Mouse (Mus musculus) liver, embryonic 14.5 days (tissue): ENCODE data around the gene Wbp2.

Experiments
- CTCF ChIP-seq: IDR thresholded peaks from 2 replicates; pipeline ENCODE4 v1.5.1; 2016; ENCODE audit warnings: antibody characterized with exemption, low read depth, control low read depth
- EP300 ChIP-seq: IDR thresholded peaks from 2 replicates; pipeline ENCODE4 v1.6.1; 2016; ENCODE audit warnings: antibody characterized with exemption, low read depth

DNA sequence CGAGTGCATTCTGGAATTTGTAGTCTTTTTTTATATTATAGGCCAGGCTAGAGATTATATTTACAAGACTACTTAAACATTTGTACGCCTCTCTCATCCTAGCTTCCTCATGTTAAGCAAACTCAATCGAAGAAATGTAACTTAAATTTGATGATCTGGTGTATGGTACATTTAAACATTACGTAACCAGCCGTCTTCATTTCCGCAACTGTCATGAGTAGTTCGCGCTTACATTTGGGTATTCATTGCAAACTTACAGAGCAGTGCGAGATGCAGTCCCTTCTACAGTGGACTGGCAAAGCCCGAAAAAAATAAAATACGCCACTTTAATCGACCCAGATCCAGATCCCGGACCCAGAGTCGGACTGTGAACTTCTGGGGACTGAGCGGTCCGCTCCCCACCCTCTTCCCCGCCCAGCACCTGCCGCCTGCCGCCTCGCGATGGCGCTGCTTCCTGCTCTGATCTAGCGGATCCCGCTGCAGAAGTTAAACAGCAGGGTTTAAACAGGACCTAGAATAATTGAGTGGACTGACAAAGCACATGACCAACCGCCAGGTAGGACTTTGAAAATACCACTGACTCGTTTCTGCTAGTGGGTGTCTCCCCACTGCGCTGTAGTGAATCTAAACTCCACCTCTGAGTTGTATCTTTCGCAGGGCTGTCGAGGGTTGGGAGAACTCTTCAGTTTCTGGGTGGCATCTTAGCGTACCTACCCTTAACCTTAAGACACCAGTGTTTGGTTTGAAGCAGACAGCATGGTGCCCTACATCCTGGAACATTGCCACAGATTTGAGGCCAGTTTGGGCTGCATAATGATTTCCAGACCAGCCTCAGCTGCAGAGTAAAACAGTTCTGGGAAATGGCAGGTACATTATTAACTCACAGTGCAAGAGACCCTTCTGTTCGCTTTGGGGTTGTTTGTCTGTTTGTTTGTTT is 667 bp upstream of the Wbp2 start:
- TF ChIP-seq CTCF (peak; percentile 98), EP300 (no peak)
